Mouse (Mus musculus) gastrocnemius, postnatal 25 days (tissue): ENCODE data around the gene Bud31. TPM values are rescaled to one million over a fixed set of nuclear protein-coding genes. Genes with fewer than 3 reads are reported as not detected.

Source experiments
- total RNA-seq, 2 experiments: library from RNA; stranded (reverse); gene quantifications; 1 replicate in 1 of 2; 2 replicates in 1 of 2; pipeline ENCODE4 v1.2.3; 2021

Bud31 gene
- total RNA-seq, 2 experiments from 2014 or later: 48.4 to 53.7 TPM

Other genes with a start within 250 kb of the Bud31 start
- gene Smurf1, start 174.5 kb upstream of the Bud31 start, total RNA-seq: 10 to 100 TPM; 11.5 to 12.6 TPM
- gene Gm4871, start 107.6 kb upstream of the Bud31 start, total RNA-seq: not detected
- gene 1700018F24Rik, start 97.4 kb upstream of the Bud31 start, total RNA-seq: not detected
- 10 to 100 TPM; 26.6 to 32.2 TPM for gene Arpc1a, start 56.5 kb upstream of the Bud31 start, total RNA-seq
- gene Kpna7, start 56.3 kb upstream of the Bud31 start, total RNA-seq: not detected
- 10 to 100 TPM; 32.4 to 46.8 TPM for gene Arpc1b, start 26.1 kb upstream of the Bud31 start, total RNA-seq
- 10 to 100 TPM; 50.0 to 50.6 TPM for gene Pdap1, start 124 bp upstream of the Bud31 start, total RNA-seq
- gene Ptcd1, start 26.7 kb downstream of the Bud31 start, total RNA-seq: 10 to 100 TPM; 11.3 to 11.4 TPM
- gene Cpsf4, start 26.9 kb downstream of the Bud31 start, total RNA-seq: 1 to 10 TPM; 6.7 to 7.2 TPM
- 100 to 1,000 TPM; 674 to 757 TPM for gene Atp5j2, start 51.7 kb downstream of the Bud31 start, total RNA-seq
- 1 to 10 TPM; 7.8 to 9.7 TPM for gene Zkscan14, start 61.5 kb downstream of the Bud31 start, total RNA-seq
- gene Zkscan5, start 64.2 kb downstream of the Bud31 start, total RNA-seq: 1 to 10 TPM; 6.7 to 6.9 TPM
- 10 to 100 TPM; 10.9 to 12.6 TPM for gene Zfp655, start 91.4 kb downstream of the Bud31 start, total RNA-seq
- gene Zscan25, start 140.1 kb downstream of the Bud31 start, total RNA-seq: 1 to 10 TPM; 6.8 to 7.0 TPM
- not detected for gene Cyp3a57, start 204.9 kb downstream of the Bud31 start, total RNA-seq